Mouse (Mus musculus) lung, postnatal 14 days (tissue): ENCODE data around the gene Slc41a1.
A peak's percentile ranks its signal among the peaks of the same experiment; 100 is the strongest.

Experiments used
- DNase-seq: peaks from one replicate; pipeline ENCODE4 v3.0.0; 2021

Slc41a1 gene

GRCm38 (mm10) chr1:131828297-131829126 lies 1.2 kb downstream of the Slc41a1 start:
- DNase-seq: peak; percentile 28

GRCm38 (mm10) chr1:131829279-131829678 lies 2.0 kb downstream of the Slc41a1 start:
- DNase-seq: no peak

GRCm38 (mm10) chr1:131830561-131830960 lies 3.3 kb downstream of the Slc41a1 start:
- DNase-seq: no peak

GRCm38 (mm10) chr1:131830971-131831641 lies 3.8 kb downstream of the Slc41a1 start:
- no peak for DNase-seq

- no peak for DNase-seq
Observed at GRCm38 (mm10) chr1:131837035-131837434, 9.7 kb downstream of the Slc41a1 start.

- no peak for DNase-seq
Observed at GRCm38 (mm10) chr1:131838542-131838941, 11.2 kb downstream of the Slc41a1 start.

GRCm38 (mm10) chr1:131839279-131839678 lies 12.0 kb downstream of the Slc41a1 start:
- no peak for DNase-seq

- no peak for DNase-seq
Observed at GRCm38 (mm10) chr1:131842221-131842620, 14.9 kb downstream of the Slc41a1 start.

- no peak for DNase-seq
Observed at GRCm38 (mm10) chr1:131843758-131844157, 16.5 kb downstream of the Slc41a1 start.

GRCm38 (mm10) chr1:131844883-131845282 lies 17.6 kb downstream of the Slc41a1 start:
- DNase-seq: no peak

- DNase-seq: peak; percentile 67
Observed at GRCm38 (mm10) chr1:131846255-131846654, 19.0 kb downstream of the Slc41a1 start.

GRCm38 (mm10) chr1:131861811-131862210 lies 34.5 kb downstream of the Slc41a1 start:
- DNase-seq: no peak

- no peak for DNase-seq
Observed at GRCm38 (mm10) chr1:131865596-131865995, 38.3 kb downstream of the Slc41a1 start.

- no peak for DNase-seq
Observed at GRCm38 (mm10) chr1:131866304-131866999, 39.2 kb downstream of the Slc41a1 start.

GRCm38 (mm10) chr1:131867093-131867945 lies 40.0 kb downstream of the Slc41a1 start, which contains the start of gene Rab29:
Gene Rab29, plus strand, starts transcription at chr1:131867224.
- DNase-seq: peak; percentile 94

GRCm38 (mm10) chr1:131867946-131868290 lies 40.6 kb downstream of the Slc41a1 start:
- DNase-seq: peak; percentile 15

- DNase-seq: no peak
Observed at GRCm38 (mm10) chr1:131869561-131869960, 42.3 kb downstream of the Slc41a1 start.

- no peak for DNase-seq
Observed at GRCm38 (mm10) chr1:131872856-131873255, 45.6 kb downstream of the Slc41a1 start.

GRCm38 (mm10) chr1:131879816-131880215 lies 52.5 kb downstream of the Slc41a1 start:
- no peak for DNase-seq

GRCm38 (mm10) chr1:131882787-131883186 lies 55.5 kb downstream of the Slc41a1 start:
- DNase-seq: peak; percentile 38

GRCm38 (mm10) chr1:131886173-131886572 lies 58.9 kb downstream of the Slc41a1 start:
- DNase-seq: no peak

GRCm38 (mm10) chr1:131886641-131887040 lies 59.3 kb downstream of the Slc41a1 start:
- no peak for DNase-seq
